Mouse (Mus musculus): ENCODE results near the gene Tchp. TPM values are rescaled to one million over a fixed set of nuclear protein-coding genes. Genes with fewer than 3 reads are reported as not detected.

The Tchp gene
- total and polyA plus RNA-seq, 2 experiments from 2014 or later, result 11.2 to 14.4 TPM

- DNase-seq (ENCODE audit: low spot score) (no peak), ATAC-seq (ENCODE audit: low FRiP score) (no peak)
- H3K4me3 ChIP-seq (ENCODE audit: low read depth, low read length), result no peak overlapping the region
- H3K9ac ChIP-seq (replicated peaks; ENCODE audit: low read length, poor library complexity, severe bottlenecking), result no peak overlapping the region
- TF ChIP-seq CTCF (IDR thresholded peaks at IDR 0.05), result no peak
- H3K27me3 ChIP-seq (ENCODE audit: insufficient read depth, low read length), result no peaks in the 10 kb centered on the region
- H3K9me3 ChIP-seq (ENCODE audit: low read length), result no peaks in the 10 kb centered on the region
- H3K4me2 ChIP-seq (ENCODE audit: low read depth, low read length, poor library complexity, severe bottlenecking), result no peak overlapping the region
- WGBS, result 81% methylated on average over 4 of the region's 4 CpGs
- H3K4me1 ChIP-seq (ENCODE audit: insufficient read depth, low read length), result no peaks in the 10 kb centered on the region
- H3K27ac ChIP-seq (ENCODE audit: low read depth, low read length), result no peak overlapping the region
- H3K36me3 ChIP-seq (ENCODE audit: insufficient read depth, low read length), result peaks cover 73% of the 10 kb centered on the region
These were observed 39.3 kb downstream of the Tchp start for GRCm38 (mm10) chr5:114746886-114747285.

DNA sequence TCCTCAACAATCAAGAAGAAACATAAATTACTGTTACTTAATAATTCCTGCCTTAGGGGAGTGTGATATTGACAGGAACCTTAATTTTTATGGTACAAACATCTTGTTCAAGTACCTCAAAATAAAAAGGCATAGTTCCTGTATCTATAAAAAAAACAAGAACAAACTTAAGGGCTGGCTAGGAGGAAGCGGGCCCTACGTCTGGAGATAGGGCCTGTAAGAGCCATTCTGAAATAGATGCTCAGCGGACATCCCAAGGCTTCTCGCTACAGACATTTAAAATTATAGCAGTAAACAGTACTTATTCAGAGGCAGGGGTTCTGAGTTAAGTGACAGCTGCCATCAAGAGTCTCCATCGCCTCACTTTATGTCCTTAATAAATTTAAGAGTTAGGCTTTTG, 40.0 kb downstream of the Tchp start:
- peaks cover 71% of the 10 kb centered on the region for H3K36me3 ChIP-seq (ENCODE audit: insufficient read depth, low read length)
- no peaks in the 10 kb centered on the region for H3K9me3 ChIP-seq (ENCODE audit: low read length)
- no peak overlapping the region for H3K9ac ChIP-seq (replicated peaks; ENCODE audit: low read length, poor library complexity, severe bottlenecking)
- no peaks in the 10 kb centered on the region for H3K4me1 ChIP-seq (ENCODE audit: insufficient read depth, low read length)
- H3K27ac ChIP-seq (ENCODE audit: low read depth, low read length), result no peak overlapping the region
- DNase-seq (ENCODE audit: low spot score), result no peak
- H3K27me3 ChIP-seq (ENCODE audit: insufficient read depth, low read length), result no peaks in the 10 kb centered on the region
- WGBS, result 93% methylated on average over 5 of the region's 5 CpGs
- H3K4me3 ChIP-seq (ENCODE audit: low read depth, low read length), result no peak overlapping the region
- TF ChIP-seq CTCF (IDR thresholded peaks at IDR 0.05), result no peak
- no peak overlapping the region for H3K4me2 ChIP-seq (ENCODE audit: low read depth, low read length, poor library complexity, severe bottlenecking)
- ATAC-seq (ENCODE audit: low FRiP score), result no peak

DNA sequence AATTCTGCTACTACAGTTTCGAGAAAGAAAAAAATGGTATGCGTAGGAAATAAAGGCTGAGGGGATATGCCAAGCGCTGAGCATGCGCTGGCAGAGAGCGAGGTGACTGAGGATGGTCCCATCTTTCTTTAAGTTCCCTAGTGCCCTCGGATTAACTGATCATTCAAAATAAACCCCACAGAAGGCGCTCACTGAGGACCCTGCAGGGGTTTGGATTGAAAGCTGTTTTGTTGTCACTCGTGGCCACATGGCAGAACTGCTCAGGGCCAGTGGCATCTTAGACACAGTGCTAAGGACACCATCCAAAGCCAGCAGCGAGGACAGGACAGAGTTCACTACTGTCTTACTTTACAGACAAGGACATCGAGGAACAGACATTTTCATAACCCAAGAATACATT, 42.8 kb downstream of the Tchp start:
- Histone ChIP-seq H3K4me2 (ENCODE audit: low read depth, low read length, poor library complexity, severe bottlenecking) (no peak overlapping the region), H3K27me3 (ENCODE audit: insufficient read depth, low read length) (no peaks in the 10 kb centered on the region), H3K4me1 (ENCODE audit: insufficient read depth, low read length) (no peaks in the 10 kb centered on the region), H3K4me3 (ENCODE audit: low read depth, low read length) (no peak overlapping the region), H3K9ac (replicated peaks; ENCODE audit: low read length, poor library complexity, severe bottlenecking) (no peak overlapping the region), H3K27ac (ENCODE audit: low read depth, low read length) (no peak overlapping the region), H3K36me3 (ENCODE audit: insufficient read depth, low read length) (peaks cover 70% of the 10 kb centered on the region), H3K9me3 (ENCODE audit: low read length) (no peaks in the 10 kb centered on the region)
- DNase-seq (ENCODE audit: low spot score) (no peak), ATAC-seq (ENCODE audit: low FRiP score) (no peak)
- WGBS, result 78% methylated on average over 10 of the region's 10 CpGs
- TF ChIP-seq CTCF (IDR thresholded peaks at IDR 0.05), result no peak

GRCm38 (mm10) chr5:114752397-114752796, 44.8 kb downstream of the Tchp start:
- H3K4me1 ChIP-seq (ENCODE audit: insufficient read depth, low read length), result no peaks in the 10 kb centered on the region
- H3K4me2 ChIP-seq (ENCODE audit: low read depth, low read length, poor library complexity, severe bottlenecking), result no peak overlapping the region
- no peak overlapping the region for H3K4me3 ChIP-seq (ENCODE audit: low read depth, low read length)
- H3K9me3 ChIP-seq (ENCODE audit: low read length), result no peaks in the 10 kb centered on the region
- ATAC-seq (ENCODE audit: low FRiP score), result no peak
- DNase-seq (ENCODE audit: low spot score), result no peak
- no peak overlapping the region for H3K27ac ChIP-seq (ENCODE audit: low read depth, low read length)
- TF ChIP-seq CTCF (IDR thresholded peaks at IDR 0.05), result no peak
- 94% methylated on average over 10 of the region's 10 CpGs for WGBS
- H3K27me3 ChIP-seq (ENCODE audit: insufficient read depth, low read length), result no peaks in the 10 kb centered on the region
- H3K36me3 ChIP-seq (ENCODE audit: insufficient read depth, low read length), result peaks cover 64% of the 10 kb centered on the region
- H3K9ac ChIP-seq (replicated peaks; ENCODE audit: low read length, poor library complexity, severe bottlenecking), result no peak overlapping the region

DNA sequence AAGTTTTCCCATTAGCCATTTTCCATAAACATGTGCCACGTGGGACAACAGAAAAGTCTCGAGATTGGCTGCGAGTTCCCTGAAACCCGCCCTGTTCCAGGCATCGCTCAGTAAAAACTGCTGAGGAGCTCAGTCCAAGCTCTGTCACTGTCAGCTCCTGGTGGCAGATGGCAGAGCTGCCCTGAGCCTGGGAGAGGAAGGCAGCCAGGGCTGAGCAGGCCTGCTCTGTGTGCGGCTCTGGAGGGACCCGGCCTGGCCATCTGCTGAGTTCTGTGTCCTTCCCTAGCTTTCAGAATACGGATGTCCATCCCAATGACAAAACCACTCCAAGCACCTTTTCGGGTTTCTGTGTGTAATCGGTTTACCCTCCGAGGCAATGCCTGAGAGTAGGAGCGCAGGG, 45.8 kb downstream of the Tchp start:
- Histone ChIP-seq H3K9me3 (ENCODE audit: low read length) (no peaks in the 10 kb centered on the region), H3K27me3 (ENCODE audit: insufficient read depth, low read length) (no peaks in the 10 kb centered on the region), H3K4me3 (ENCODE audit: low read depth, low read length) (no peak overlapping the region), H3K4me2 (ENCODE audit: low read depth, low read length, poor library complexity, severe bottlenecking) (no peak overlapping the region), H3K27ac (ENCODE audit: low read depth, low read length) (no peak overlapping the region), H3K9ac (replicated peaks; ENCODE audit: low read length, poor library complexity, severe bottlenecking) (no peak overlapping the region), H3K36me3 (ENCODE audit: insufficient read depth, low read length) (peaks cover 66% of the 10 kb centered on the region), H3K4me1 (ENCODE audit: insufficient read depth, low read length) (no peaks in the 10 kb centered on the region)
- no peak for TF ChIP-seq CTCF (IDR thresholded peaks at IDR 0.05)
- WGBS, result 91% methylated on average over 12 of the region's 12 CpGs
- DNase-seq (ENCODE audit: low spot score) (peak; percentile 87), ATAC-seq (ENCODE audit: low FRiP score) (0 out of 2 replicates have a peak, but pooled peaks have one; percentile 34)

DNA sequence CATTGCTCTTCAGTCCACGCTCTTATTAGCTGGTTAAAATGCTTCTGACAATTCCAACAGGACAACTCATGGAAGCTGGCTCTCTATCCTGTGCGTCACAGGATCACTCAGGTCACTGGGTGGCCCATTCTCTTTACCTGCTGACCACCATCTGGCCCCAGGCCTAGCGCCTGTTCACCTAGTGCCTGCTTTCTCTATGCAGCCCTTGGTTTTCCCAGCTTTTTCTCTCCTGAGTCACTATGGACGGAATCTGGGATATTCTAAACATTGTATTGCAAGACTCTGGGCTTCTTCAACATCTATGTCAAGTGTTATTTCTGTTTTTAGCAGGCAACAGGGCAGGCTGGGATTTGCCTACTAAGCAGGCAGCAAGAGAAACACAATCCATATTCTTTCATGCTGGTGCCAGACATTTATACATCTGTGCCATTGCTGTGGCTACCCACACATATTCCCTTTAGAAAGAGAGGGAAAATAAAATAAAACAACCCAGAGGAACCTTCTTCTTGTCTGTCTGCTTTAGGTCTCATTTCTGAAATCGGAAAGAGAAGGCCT, 52.1 kb downstream of the Tchp start:
- no peak overlapping the region for H3K27ac ChIP-seq (ENCODE audit: low read depth, low read length)
- no peaks in the 10 kb centered on the region for H3K4me1 ChIP-seq (ENCODE audit: insufficient read depth, low read length)
- H3K4me3 ChIP-seq (ENCODE audit: low read depth, low read length), result no peak overlapping the region
- peaks cover 66% of the 10 kb centered on the region for H3K36me3 ChIP-seq (ENCODE audit: insufficient read depth, low read length)
- H3K4me2 ChIP-seq (ENCODE audit: low read depth, low read length, poor library complexity, severe bottlenecking), result no peak overlapping the region
- WGBS, result 94% methylated on average over 5 of the region's 5 CpGs
- H3K9me3 ChIP-seq (ENCODE audit: low read length), result no peaks in the 10 kb centered on the region
- ATAC-seq (ENCODE audit: low FRiP score) (no peak), DNase-seq (ENCODE audit: low spot score) (no peak)
- no peak overlapping the region for H3K9ac ChIP-seq (replicated peaks; ENCODE audit: low read length, poor library complexity, severe bottlenecking)
- no peak for TF ChIP-seq CTCF (IDR thresholded peaks at IDR 0.05)
- no peaks in the 10 kb centered on the region for H3K27me3 ChIP-seq (ENCODE audit: insufficient read depth, low read length)
